Mouse (Mus musculus) liver, adult 2 months (tissue): Measurements from ENCODE around the gene Auts2.

Experiments
- CTCF ChIP-seq: fragments of 200-500 bp; IDR thresholded peaks from 2 replicates; pipeline ENCODE4 v1.5.1; 2011; ENCODE audit warnings: low read depth, low read length, control low read depth
- POLR2A ChIP-seq: fragments of 200-500 bp; IDR thresholded peaks from 2 replicates; pipeline ENCODE4 v1.6.1; 2011; ENCODE audit warnings: low read length, control low read depth; ENCODE audit not compliant: insufficient read depth; ENCODE audit errors: extremely low read depth

- no peak for TF ChIP-seq CTCF
- TF ChIP-seq POLR2A, result no peak
Measured at GRCm38 (mm10) chr5:132115631-132116030, 427.5 kb downstream of the Auts2 start.
